Mouse (Mus musculus): Measurements from ENCODE around the gene Trim21. TPM values are rescaled to one million over a fixed set of nuclear protein-coding genes. Genes with fewer than 3 reads are reported as not detected.

The Trim21 gene
- total RNA-seq (2021) = 1 to 10 TPM; 2.8 to 3.8 TPM
- long read RNA-seq, experiment 1, partial matches to known transcripts = 0 of 5 reads
- long read RNA-seq, experiment 1, other reads (novel, unspliced or antisense) = 1 of 5 reads
- long read RNA-seq, experiment 2, partial matches to known transcripts = 0 of 3 reads
- long read RNA-seq, experiment 2, other reads (novel, unspliced or antisense) = 0 of 3 reads

- peak; percentile 86 for DNase-seq
Measured at GRCm38 (mm10) chr7:102564999-102565997, at the start of gene Trim21. Gene Trim21, minus strand, starts transcription at chr7:102565486.

- no peak for DNase-seq
Measured at GRCm38 (mm10) chr7:102597378-102598031, 32.2 kb upstream of the Trim21 start, which contains the start of gene Olfr552. Gene Olfr552, plus strand, starts transcription at chr7:102597770.

- no peak for DNase-seq
Measured at GRCm38 (mm10) chr7:102591786-102592185, 26.5 kb upstream of the Trim21 start, which contains the start of gene Olfr551. Gene Olfr551, minus strand, starts transcription at chr7:102591886.

GRCm38 (mm10) chr7:102575998-102576397 lies 10.7 kb upstream of the Trim21 start:
- no peak for DNase-seq

GRCm38 (mm10) chr7:102573174-102573830 lies 8.0 kb upstream of the Trim21 start:
- DNase-seq = no peak

GRCm38 (mm10) chr7:102571142-102571541 lies 5.9 kb upstream of the Trim21 start, which contains the start of gene Olfr550:
Gene Olfr550, plus strand, starts transcription at chr7:102571442.
- no peak for DNase-seq

- DNase-seq = no peak
Measured at GRCm38 (mm10) chr7:102566219-102566618, 933 bp upstream of the Trim21 start.

- no peak for DNase-seq
Measured at GRCm38 (mm10) chr7:102553279-102553678, 12.0 kb downstream of the Trim21 start.

- DNase-seq = no peak
Measured at GRCm38 (mm10) chr7:102549570-102549969, 15.7 kb downstream of the Trim21 start, which contains the start of gene Olfr549. Gene Olfr549, plus strand, starts transcription at chr7:102549870.

GRCm38 (mm10) chr7:102541251-102541650 lies 24.0 kb downstream of the Trim21 start:
- DNase-seq = no peak

GRCm38 (mm10) chr7:102540596-102540995 lies 24.7 kb downstream of the Trim21 start, which contains the start of gene Olfr548-ps1:
Gene Olfr548-ps1, plus strand, starts transcription at chr7:102540896.
- no peak for DNase-seq

GRCm38 (mm10) chr7:102534449-102534848 lies 30.8 kb downstream of the Trim21 start, which contains the start of gene Olfr547:
Gene Olfr547, plus strand, starts transcription at chr7:102534749.
- no peak for DNase-seq

- DNase-seq = no peak
Measured at GRCm38 (mm10) chr7:102529052-102529451, 36.2 kb downstream of the Trim21 start.

- DNase-seq = no peak
Measured at GRCm38 (mm10) chr7:102517051-102517335, 48.3 kb downstream of the Trim21 start.

GRCm38 (mm10) chr7:102516261-102517050 lies 48.8 kb downstream of the Trim21 start:
- no peak for DNase-seq

- DNase-seq = no peak
Measured at GRCm38 (mm10) chr7:102514144-102514543, 51.1 kb downstream of the Trim21 start.

GRCm38 (mm10) chr7:102512814-102513435 lies 52.4 kb downstream of the Trim21 start:
- DNase-seq = peak; percentile 67

GRCm38 (mm10) chr7:102511927-102512326 lies 53.4 kb downstream of the Trim21 start:
- no peak for DNase-seq

GRCm38 (mm10) chr7:102509726-102510125 lies 55.6 kb downstream of the Trim21 start:
- DNase-seq = no peak

- DNase-seq = no peak
Measured at GRCm38 (mm10) chr7:102508666-102509065, 56.6 kb downstream of the Trim21 start.

Data from gastrocnemius, postnatal 25 days (tissue).